Mouse (Mus musculus): Measurements from ENCODE around the gene Olfml2a.

DNA sequence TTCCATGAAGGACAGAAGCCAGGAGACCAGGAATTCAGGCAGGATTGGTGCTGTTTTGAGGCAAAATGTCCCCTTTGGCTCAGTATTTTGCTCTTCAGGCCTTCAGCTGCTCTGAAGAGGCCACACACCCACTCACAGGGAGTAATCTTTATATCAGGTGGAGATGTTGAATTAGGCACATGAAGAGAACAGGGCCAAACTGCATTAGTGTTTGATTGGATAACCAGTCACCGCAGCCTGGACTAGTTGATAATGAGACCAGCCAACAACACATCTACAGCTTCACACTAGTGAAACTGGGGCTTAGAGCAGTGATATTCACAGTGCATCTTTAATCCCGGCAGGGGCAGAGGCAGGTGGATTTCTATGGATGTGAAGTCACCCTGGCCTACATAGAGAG, 57.2 kb downstream of the Olfml2a start:
- no peak for TF ChIP-seq CTCF (IDR thresholded peaks at IDR 0.05; ENCODE audit: low read depth)
- no peak for TF ChIP-seq EP300 (IDR thresholded peaks at IDR 0.05; ENCODE audit: low read depth)
